Mouse (Mus musculus): ENCODE measurements around the gene Cds2. TPM values are rescaled to one million over a fixed set of nuclear protein-coding genes. Genes with fewer than 3 reads are reported as not detected.

The Cds2 gene
- polyA plus RNA-seq, 1 experiment from 2014 or later: 9.6 TPM

- Histone ChIP-seq H3K4me1 (replicated peaks) (peaks cover 47% of the 10 kb centered on the region), H3K9ac (peak overlapping the region; percentile 71), H3K4me3 (replicated peaks) (peak overlapping the region; percentile 83), H3K27ac (replicated peaks) (peak overlapping the region; percentile 85), H3K9me3 (replicated peaks) (no peaks in the 10 kb centered on the region), H3K4me2 (peak overlapping the region; percentile 77), H3K27me3 (no peaks in the 10 kb centered on the region), H3K36me3 (replicated peaks) (peaks cover 40% of the 10 kb centered on the region)
- ATAC-seq (ENCODE audit: insufficient read depth): no peak
- WGBS (ENCODE audit: insufficient replicate concordance): 4% methylated on average over 8 of the region's 8 CpGs
These were observed 11.0 kb upstream of the Cds2 start for GRCm38 (mm10) chr2:132251911-132252310.

GRCm38 (mm10) chr2:132252542-132253528, 10.1 kb upstream of the Cds2 start, which contains the start of gene Pcna:
Pcna (minus strand) TSS chr2:132253314.
- Histone ChIP-seq H3K36me3 (replicated peaks) (peaks cover 40% of the 10 kb centered on the region), H3K27me3 (no peaks in the 10 kb centered on the region), H3K4me2 (peak within 1 kb of the TSS; percentile 77), H3K9ac (peak within 1 kb of the TSS; percentile 71), H3K4me1 (replicated peaks) (peaks cover 44% of the 10 kb centered on the region), H3K27ac (replicated peaks) (peak within 1 kb of the TSS; percentile 85), H3K9me3 (replicated peaks) (no peaks in the 10 kb centered on the region), H3K4me3 (replicated peaks) (peak within 1 kb of the TSS; percentile 83)
- ATAC-seq (ENCODE audit: insufficient read depth): peak; percentile 98
- under 1% methylated on average over 79 of the region's 79 CpGs for WGBS (ENCODE audit: insufficient replicate concordance)

- Histone ChIP-seq H3K27ac (replicated peaks) (peak overlapping the region; percentile 85), H3K4me3 (replicated peaks) (peak overlapping the region; percentile 83), H3K36me3 (replicated peaks) (peaks cover 32% of the 10 kb centered on the region), H3K9me3 (replicated peaks) (no peaks in the 10 kb centered on the region), H3K9ac (peak overlapping the region; percentile 71), H3K4me1 (replicated peaks) (peaks cover 37% of the 10 kb centered on the region), H3K4me2 (peak overlapping the region; percentile 77), H3K27me3 (no peaks in the 10 kb centered on the region)
- under 1% methylated on average over 7 of the region's 7 CpGs for WGBS (ENCODE audit: insufficient replicate concordance)
- no peak for ATAC-seq (ENCODE audit: insufficient read depth)
These were observed 9.3 kb upstream of the Cds2 start for GRCm38 (mm10) chr2:132253603-132254002.

- 82% methylated on average over 6 of the region's 6 CpGs for WGBS (ENCODE audit: insufficient replicate concordance)
- Histone ChIP-seq H3K9ac (no peak overlapping the region), H3K27ac (replicated peaks) (no peak overlapping the region), H3K4me3 (replicated peaks) (no peak overlapping the region), H3K27me3 (no peaks in the 10 kb centered on the region), H3K4me1 (replicated peaks) (peaks cover 16% of the 10 kb centered on the region), H3K36me3 (replicated peaks) (0 out of 2 replicates have a peak, but pooled peaks cover 6% of the 10 kb centered on the region), H3K4me2 (no peak overlapping the region), H3K9me3 (replicated peaks) (no peaks in the 10 kb centered on the region)
- ATAC-seq (ENCODE audit: insufficient read depth): no peak
These were observed 5.4 kb upstream of the Cds2 start for GRCm38 (mm10) chr2:132257350-132258068.

- no peak overlapping the region for H3K4me2 ChIP-seq
- no peak for ATAC-seq (ENCODE audit: insufficient read depth)
- 73% methylated on average over 3 of the region's 3 CpGs for WGBS (ENCODE audit: insufficient replicate concordance)
- no peaks in the 10 kb centered on the region for H3K9me3 ChIP-seq (replicated peaks)
- H3K27ac ChIP-seq (replicated peaks): no peak overlapping the region
- H3K36me3 ChIP-seq (replicated peaks): 0 out of 2 replicates have a peak, but pooled peaks cover 6% of the 10 kb centered on the region
- H3K9ac ChIP-seq: no peak overlapping the region
- H3K4me1 ChIP-seq (replicated peaks): peaks cover 31% of the 10 kb centered on the region
- no peak overlapping the region for H3K4me3 ChIP-seq (replicated peaks)
- H3K27me3 ChIP-seq: no peaks in the 10 kb centered on the region
These were observed 2.3 kb upstream of the Cds2 start for GRCm38 (mm10) chr2:132260601-132261000.

GRCm38 (mm10) chr2:132262175-132262574, 773 bp upstream of the Cds2 start:
- no peak for ATAC-seq (ENCODE audit: insufficient read depth)
- Histone ChIP-seq H3K4me3 (replicated peaks) (peak overlapping the region; percentile 96), H3K4me1 (replicated peaks) (peaks cover 35% of the 10 kb centered on the region), H3K9me3 (replicated peaks) (no peaks in the 10 kb centered on the region), H3K36me3 (replicated peaks) (0 out of 2 replicates have a peak, but pooled peaks cover 3% of the 10 kb centered on the region), H3K27ac (replicated peaks) (no peak overlapping the region), H3K4me2 (peak overlapping the region; percentile 92), H3K27me3 (no peaks in the 10 kb centered on the region), H3K9ac (peak overlapping the region; percentile 28; the same call in 1 of the 2 replicates)
- 59% methylated on average over 6 of the region's 6 CpGs for WGBS (ENCODE audit: insufficient replicate concordance)

GRCm38 (mm10) chr2:132263421-132264265, 695 bp downstream of the Cds2 start:
- Histone ChIP-seq H3K9me3 (replicated peaks) (no peaks in the 10 kb centered on the region), H3K4me3 (replicated peaks) (peak overlapping the region; percentile 96), H3K27ac (replicated peaks) (peak overlapping the region; percentile 86), H3K9ac (peak overlapping the region; percentile 92), H3K4me2 (peak overlapping the region; percentile 92), H3K4me1 (replicated peaks) (peaks cover 34% of the 10 kb centered on the region), H3K36me3 (replicated peaks) (no peaks in the 10 kb centered on the region), H3K27me3 (no peaks in the 10 kb centered on the region)
- under 1% methylated on average over 47 of the region's 47 CpGs for WGBS (ENCODE audit: insufficient replicate concordance)
- ATAC-seq (ENCODE audit: insufficient read depth): peak; percentile 68

GRCm38 (mm10) chr2:132264266-132264710, 1.3 kb downstream of the Cds2 start:
- no peak for ATAC-seq (ENCODE audit: insufficient read depth)
- peak overlapping the region; percentile 96 for H3K4me3 ChIP-seq (replicated peaks)
- H3K27ac ChIP-seq (replicated peaks): peak overlapping the region; percentile 86
- H3K36me3 ChIP-seq (replicated peaks): no peaks in the 10 kb centered on the region
- WGBS (ENCODE audit: insufficient replicate concordance): 16% methylated on average over 6 of the region's 6 CpGs
- peak overlapping the region; percentile 92 for H3K4me2 ChIP-seq
- peaks cover 36% of the 10 kb centered on the region for H3K4me1 ChIP-seq (replicated peaks)
- H3K9me3 ChIP-seq (replicated peaks): no peaks in the 10 kb centered on the region
- no peaks in the 10 kb centered on the region for H3K27me3 ChIP-seq
- H3K9ac ChIP-seq: peak overlapping the region; percentile 92

GRCm38 (mm10) chr2:132265196-132265595, 2.2 kb downstream of the Cds2 start:
- no peak overlapping the region for H3K9ac ChIP-seq
- H3K4me3 ChIP-seq (replicated peaks): no peak overlapping the region
- H3K27me3 ChIP-seq: no peaks in the 10 kb centered on the region
- 60% methylated on average over 9 of the region's 9 CpGs for WGBS (ENCODE audit: insufficient replicate concordance)
- ATAC-seq (ENCODE audit: insufficient read depth): no peak
- H3K4me2 ChIP-seq: peak overlapping the region; percentile 92
- no peaks in the 10 kb centered on the region for H3K36me3 ChIP-seq (replicated peaks)
- H3K4me1 ChIP-seq (replicated peaks): peaks cover 46% of the 10 kb centered on the region
- H3K9me3 ChIP-seq (replicated peaks): no peaks in the 10 kb centered on the region
- no peak overlapping the region for H3K27ac ChIP-seq (replicated peaks)

GRCm38 (mm10) chr2:132266086-132266485, 3.1 kb downstream of the Cds2 start:
- H3K9ac ChIP-seq: no peak overlapping the region
- H3K27me3 ChIP-seq: no peaks in the 10 kb centered on the region
- H3K4me3 ChIP-seq (replicated peaks): no peak overlapping the region
- peaks cover 54% of the 10 kb centered on the region for H3K4me1 ChIP-seq (replicated peaks)
- no peaks in the 10 kb centered on the region for H3K36me3 ChIP-seq (replicated peaks)
- H3K9me3 ChIP-seq (replicated peaks): no peaks in the 10 kb centered on the region
- ATAC-seq (ENCODE audit: insufficient read depth): no peak
- WGBS (ENCODE audit: insufficient replicate concordance): 59% methylated on average over 3 of the region's 3 CpGs
- no peak overlapping the region for H3K27ac ChIP-seq (replicated peaks)
- no peak overlapping the region for H3K4me2 ChIP-seq

Measured in liver, embryonic 15.5 days (tissue).